Mouse (Mus musculus) kidney, postnatal 36 days (tissue): Measurements from ENCODE around the gene Oprm1.
A peak's percentile ranks its signal among the peaks of the same experiment; 100 is the strongest.

Experiments
- DNase-seq, 2 experiments: peaks; one replicate each; pipeline ENCODE4 v3.0.0; 2021 to 2022; ENCODE audit warnings: mixed read lengths in 2 of 2

Oprm1 gene

GRCm38 (mm10) chr10:6896659-6897303 lies 138.5 kb downstream of the Oprm1 start:
- no peak for DNase-seq

DNA sequence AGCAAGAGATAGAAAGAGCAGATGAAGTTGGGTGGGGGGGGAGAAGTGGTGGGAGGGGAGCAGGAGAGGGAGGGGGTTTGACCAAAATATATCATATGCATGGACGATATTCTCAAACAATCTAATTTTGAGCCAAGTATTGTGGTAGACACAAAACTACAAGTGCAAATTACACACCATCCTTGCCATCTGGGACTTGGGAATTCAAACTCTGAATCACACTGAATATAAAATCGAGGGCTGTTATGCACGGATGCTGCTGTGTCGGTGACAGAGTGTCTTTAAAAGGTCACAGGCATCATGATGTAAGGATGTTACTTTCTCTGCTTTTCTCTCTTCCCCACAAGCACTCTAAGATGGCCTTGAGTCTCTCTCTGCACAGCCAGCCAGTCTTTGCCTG lies 141.8 kb downstream of the Oprm1 start:
- DNase-seq = no peak

- no peak for DNase-seq
These were observed 143.6 kb downstream of the Oprm1 start for GRCm38 (mm10) chr10:6901819-6902393.

DNA sequence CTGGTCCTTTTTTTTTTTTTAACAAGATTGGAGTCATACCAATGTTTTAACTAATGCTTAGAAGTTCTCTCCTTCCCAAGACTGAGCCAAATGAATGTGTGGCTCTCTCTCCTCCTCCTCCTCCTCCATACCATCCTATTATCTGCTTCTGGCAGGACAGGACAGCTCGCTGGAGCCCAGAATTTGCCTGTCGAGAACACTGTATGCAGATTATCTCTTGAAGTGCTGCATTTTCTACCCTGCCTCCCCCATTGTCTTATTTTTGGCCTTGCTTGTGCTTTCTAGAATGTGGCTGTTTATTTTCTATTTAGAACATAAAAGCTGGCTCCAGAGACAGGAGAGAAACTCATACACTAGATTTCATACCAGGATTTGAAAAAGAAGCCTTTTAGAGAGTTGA lies 151.5 kb downstream of the Oprm1 start:
- DNase-seq = no peak

GRCm38 (mm10) chr10:6915991-6916390 lies 157.7 kb downstream of the Oprm1 start:
- no peak for DNase-seq

DNA sequence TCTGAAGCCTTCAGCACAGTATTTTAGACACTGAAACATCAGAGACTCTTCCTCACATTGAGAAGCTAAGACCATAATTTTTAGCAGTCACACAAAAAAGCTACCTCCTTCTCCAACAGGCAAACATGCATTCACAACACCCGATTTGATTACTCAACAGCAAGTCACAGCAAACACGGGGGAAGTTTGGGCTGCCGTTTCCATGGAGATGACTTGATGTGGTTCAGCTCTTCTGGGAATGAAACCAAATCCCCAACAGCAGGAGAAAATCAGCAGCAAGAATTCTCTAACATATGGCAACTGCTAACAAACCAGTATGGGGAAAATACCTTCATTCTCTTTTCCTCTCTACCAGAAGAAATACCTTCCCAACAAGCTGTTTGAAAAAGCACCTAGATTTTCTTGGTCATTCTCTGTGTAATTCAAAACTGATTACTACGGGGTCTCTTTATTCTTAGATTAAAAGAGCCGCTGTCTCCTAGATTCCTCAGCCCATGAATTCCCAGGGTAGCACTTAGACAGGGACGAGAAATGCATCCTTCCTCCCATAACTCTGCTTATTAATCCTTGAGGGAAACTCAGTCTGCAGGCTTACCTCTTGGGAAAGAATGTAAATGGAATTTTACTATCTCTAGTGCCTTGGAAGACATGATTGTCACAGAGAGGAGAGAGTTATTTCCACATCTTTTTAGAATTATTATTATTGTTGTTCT lies 158.4 kb downstream of the Oprm1 start:
- DNase-seq = peak; percentile 6 to 26

DNA sequence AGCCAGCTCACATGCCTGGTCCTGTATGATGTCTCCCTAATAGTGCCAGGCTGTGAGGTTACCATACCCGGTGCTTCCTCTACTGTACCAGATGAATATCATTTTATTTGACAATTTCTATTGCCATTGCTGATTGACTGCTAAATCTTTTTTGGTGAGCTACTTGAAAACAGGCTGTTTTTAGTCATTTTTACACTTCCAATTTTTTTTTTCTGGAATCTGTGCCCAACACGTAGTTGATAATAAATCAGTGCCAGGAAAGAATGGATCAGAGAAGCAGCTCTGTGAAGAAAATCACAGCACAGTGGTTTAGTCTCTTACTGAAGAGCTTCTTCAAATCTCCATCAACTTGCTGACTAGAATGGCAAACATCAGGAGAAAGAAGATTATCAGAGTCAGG lies 168.4 kb downstream of the Oprm1 start:
- DNase-seq = no peak

GRCm38 (mm10) chr10:6927600-6928223 lies 169.4 kb downstream of the Oprm1 start:
- no peak for DNase-seq

DNA sequence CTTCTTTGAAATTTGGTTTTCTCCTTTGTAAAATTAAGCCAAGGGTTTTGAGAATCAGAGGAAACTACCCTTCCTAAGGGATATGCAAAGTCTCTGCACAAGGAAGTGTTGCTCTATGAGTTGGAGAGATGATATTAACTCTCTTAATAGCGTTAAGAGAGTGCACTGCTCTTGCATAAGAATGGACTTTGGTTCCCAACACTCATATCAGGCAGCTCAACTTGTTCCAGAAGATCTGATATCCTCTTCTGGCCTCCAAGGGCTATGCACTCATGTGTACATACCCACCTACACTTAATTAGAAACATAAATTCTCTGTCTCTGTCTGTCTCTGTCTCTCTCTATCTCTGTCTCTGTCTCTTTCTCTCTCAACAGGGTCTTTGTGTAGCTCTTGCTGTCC lies 170.6 kb downstream of the Oprm1 start:
- DNase-seq = no peak

DNA sequence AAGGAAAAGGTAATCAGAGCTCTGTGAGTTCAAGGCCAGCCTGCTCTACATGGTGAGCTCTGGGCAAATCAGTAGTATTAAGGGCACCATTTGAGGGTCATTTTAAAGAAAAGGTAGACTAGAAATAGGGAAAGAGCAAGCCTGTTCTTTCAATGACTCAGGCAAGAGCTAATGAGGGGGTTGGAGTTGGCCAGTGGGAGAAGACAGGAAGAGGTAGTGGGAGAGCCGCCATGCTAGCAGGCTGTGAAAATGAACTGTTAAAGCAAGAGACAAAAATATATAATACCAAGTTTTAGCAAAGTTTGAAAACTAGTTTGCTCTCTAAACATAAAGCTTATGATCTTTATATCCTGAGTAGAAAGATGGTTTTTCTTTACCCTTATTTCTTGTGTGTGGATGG lies 172.1 kb downstream of the Oprm1 start:
- DNase-seq = no peak

- DNase-seq = no peak
These were observed 172.6 kb downstream of the Oprm1 start for GRCm38 (mm10) chr10:6930889-6931288.

DNA sequence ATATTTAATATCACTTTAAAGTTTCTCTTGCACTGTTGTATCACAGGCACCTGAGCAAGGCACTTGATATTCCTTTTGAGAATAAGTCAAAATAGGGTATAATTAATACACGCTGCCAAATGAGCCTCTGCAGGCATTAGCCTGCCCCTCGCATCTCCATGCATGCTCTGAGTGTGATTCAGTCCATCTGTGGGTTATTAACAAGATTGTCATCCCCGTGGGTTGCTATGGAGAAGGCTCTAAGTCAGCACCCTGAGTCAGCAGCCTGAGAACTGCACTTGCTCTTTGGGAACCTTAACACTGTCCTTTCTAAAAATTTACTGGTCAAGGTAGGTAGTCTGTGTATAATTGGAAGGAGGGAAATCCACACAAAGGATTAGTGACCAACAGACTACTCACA lies 176.5 kb downstream of the Oprm1 start:
- DNase-seq = no peak

DNA sequence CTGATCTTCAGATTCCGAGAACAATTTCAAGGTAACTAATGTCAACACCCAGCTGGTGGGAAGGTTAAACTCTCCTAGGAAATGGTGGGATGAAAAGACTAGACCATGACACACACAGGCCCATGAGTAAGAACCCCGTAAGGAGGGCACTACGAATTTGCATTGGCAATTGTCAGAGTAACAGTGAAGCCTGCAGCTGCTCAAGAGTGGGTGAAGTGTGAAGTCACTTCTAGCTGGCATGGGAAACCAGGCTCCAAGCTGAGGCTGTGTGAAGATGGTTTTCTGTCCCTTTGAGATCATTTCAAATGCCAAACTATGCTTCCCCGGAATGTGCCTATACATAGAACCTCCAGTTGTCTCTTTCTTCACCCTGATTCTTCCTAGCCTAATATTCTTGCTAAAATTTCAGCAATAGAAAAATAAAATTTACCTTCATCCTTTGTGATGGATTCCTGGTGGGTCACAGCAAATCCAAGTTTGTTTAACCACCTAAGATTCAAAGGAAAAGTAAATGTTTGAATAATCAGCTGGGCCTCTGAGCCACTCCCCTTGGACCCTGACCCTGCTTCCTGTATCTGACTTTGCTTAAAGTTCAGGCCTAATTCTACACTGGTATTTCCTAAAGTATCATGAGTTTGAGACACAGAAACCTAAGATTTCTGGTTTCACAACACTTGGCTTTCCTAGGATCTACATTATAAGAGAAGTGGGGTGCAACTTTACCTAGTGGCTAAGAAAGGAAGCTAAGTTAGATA lies 178.5 kb downstream of the Oprm1 start:
- no peak for DNase-seq

- DNase-seq = no peak
These were observed 194.8 kb downstream of the Oprm1 start for GRCm38 (mm10) chr10:6953115-6953514.

- DNase-seq = no peak
These were observed 196.2 kb downstream of the Oprm1 start for GRCm38 (mm10) chr10:6954533-6954932.

- DNase-seq = no peak
These were observed 198.1 kb downstream of the Oprm1 start for GRCm38 (mm10) chr10:6956357-6956756.

DNA sequence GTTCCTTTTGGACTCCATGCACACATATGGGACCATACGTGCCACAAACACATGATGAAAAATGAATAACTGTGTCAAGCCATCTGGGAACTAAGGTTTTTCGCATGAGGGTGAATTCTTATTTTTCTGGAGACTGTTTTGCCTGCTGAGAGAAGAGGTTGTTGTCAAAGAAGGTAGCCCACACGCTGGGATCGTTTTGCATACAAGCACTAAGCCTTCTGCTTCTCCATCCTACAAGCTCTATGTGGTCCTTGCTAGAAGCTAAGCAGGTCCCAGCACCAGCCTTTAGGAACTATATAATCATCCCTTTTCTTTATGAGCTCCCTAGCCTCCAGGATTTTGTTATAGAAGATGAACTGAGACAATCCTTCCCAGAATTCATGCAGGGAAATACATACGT lies 200.5 kb downstream of the Oprm1 start:
- no peak for DNase-seq

- DNase-seq = no peak
These were observed 209.4 kb downstream of the Oprm1 start for GRCm38 (mm10) chr10:6967588-6968242.

- no peak for DNase-seq
These were observed 210.0 kb downstream of the Oprm1 start for GRCm38 (mm10) chr10:6968334-6968733.

- DNase-seq = no peak
These were observed 219.5 kb downstream of the Oprm1 start for GRCm38 (mm10) chr10:6977843-6978242.

- no peak for DNase-seq
These were observed 220.4 kb downstream of the Oprm1 start for GRCm38 (mm10) chr10:6978733-6979132.

DNA sequence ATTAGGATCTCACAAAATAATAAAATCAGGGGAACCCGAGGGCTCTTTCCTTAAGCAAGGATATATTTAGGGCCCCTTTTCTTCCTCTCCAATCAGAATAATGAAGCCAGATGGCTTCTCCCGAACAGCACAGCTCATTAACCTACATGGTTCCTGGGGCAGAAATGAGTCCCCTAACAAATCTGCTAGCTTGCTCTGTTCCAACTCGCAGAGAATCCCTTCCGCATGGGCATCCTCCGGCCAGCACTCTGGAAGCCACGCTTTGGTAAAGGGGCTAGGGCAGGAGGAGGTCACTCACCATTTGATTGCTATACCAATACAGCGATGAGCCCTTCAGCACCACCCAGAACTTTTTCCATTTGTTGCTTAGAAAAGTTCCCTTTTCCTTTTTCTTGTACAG lies 220.9 kb downstream of the Oprm1 start:
- no peak for DNase-seq

- no peak for DNase-seq
These were observed 221.5 kb downstream of the Oprm1 start for GRCm38 (mm10) chr10:6979789-6980188.
